ENCODE assay signal across 13 mouse cellular contexts in genomic region chr13:51806220-51806619, GRCm38 (mm10). TPM values are rescaled to one million over a fixed set of nuclear protein-coding genes. Genes with fewer than 3 reads are reported as not detected.
A peak's percentile ranks its signal among the peaks of the same experiment; 100 is the strongest.
DNase-seq lines count a peak whose midpoint lies in the region; ATAC-seq and TF ChIP-seq lines count a peak whose summit lies in the region.
"Had no signal": no experiment of that assay in that cellular context is flagged by ENCODE, and none has a peak within 500 bp of the region (broad histone marks: within the 10 kb centered on the region; RNA-seq: fewer than 3 reads in every experiment).

No protein-coding gene starts in this region.

- no peak overlapping the region for H3K4me3 ChIP-seq in hindbrain, embryonic 14.5 days (replicated peaks; ENCODE audit: low read length)
- H3K4me3 ChIP-seq in hindbrain, embryonic 10.5 days, result no peak overlapping the region
- no peak overlapping the region for H3K4me3 ChIP-seq in CH12.LX (replicated peaks in 1 of 3; ENCODE audit: low read depth in 2 of 3, low read length in 2 of 3, poor library complexity in 1 of 3)
- no peak overlapping the region for H3K4me3 ChIP-seq in kidney, embryonic 16.5 days (ENCODE audit: low read length)
- H3K4me3 ChIP-seq: limb, embryonic 12.5 days; stomach, embryonic 15.5 days had no signal

- H3K36me3 ChIP-seq in hindbrain, embryonic 14.5 days (replicated peaks; ENCODE audit: control insufficient read depth, insufficient read depth), result no peaks in the 10 kb centered on the region
- H3K36me3 ChIP-seq in hindbrain, embryonic 10.5 days, result no peaks in the 10 kb centered on the region
- no peaks in the 10 kb centered on the region for H3K36me3 ChIP-seq in CH12.LX (replicated peaks in 1 of 2; ENCODE audit: control insufficient read depth in 1 of 2, insufficient read depth in 1 of 2, low read length in 1 of 2)
- no peaks in the 10 kb centered on the region for H3K36me3 ChIP-seq in kidney, embryonic 16.5 days (ENCODE audit: insufficient read depth, low read length)
- H3K36me3 ChIP-seq: limb, embryonic 12.5 days; stomach, embryonic 15.5 days had no signal

- 82% methylated on average over 15 of the region's 15 CpGs for WGBS in hindbrain, embryonic 14.5 days
- WGBS in hindbrain, embryonic 10.5 days, result 88% methylated on average over 15 of the region's 15 CpGs
- 84% methylated on average over 15 of the region's 15 CpGs for WGBS in kidney, embryonic 16.5 days

- no peak overlapping the region for H3K4me2 ChIP-seq in hindbrain, embryonic 14.5 days (replicated peaks)
- no peak overlapping the region for H3K4me2 ChIP-seq in CH12.LX (ENCODE audit: insufficient read depth, low read depth, poor library complexity, severe bottlenecking)
- no peak overlapping the region for H3K4me2 ChIP-seq in kidney, embryonic 16.5 days (replicated peaks; ENCODE audit: low read depth, low read length)
- H3K4me2 ChIP-seq: limb, embryonic 12.5 days; stomach, embryonic 15.5 days had no signal

- H3K9me3 ChIP-seq in hindbrain, embryonic 14.5 days (ENCODE audit: control insufficient read depth, low read length), result no peaks in the 10 kb centered on the region
- no peaks in the 10 kb centered on the region for H3K9me3 ChIP-seq in hindbrain, embryonic 10.5 days
- H3K9me3 ChIP-seq in CH12.LX (replicated peaks; ENCODE audit: low read length), result peaks cover 11% of the 10 kb centered on the region
- no peaks in the 10 kb centered on the region for H3K9me3 ChIP-seq in kidney, embryonic 16.5 days (ENCODE audit: low read length)
- H3K9me3 ChIP-seq: limb, embryonic 12.5 days; stomach, embryonic 15.5 days had no signal

- TF ChIP-seq EP300 in CH12.LX (IDR thresholded peaks at IDR 0.05; ENCODE audit: low read length), result no peak

- TF ChIP-seq RAD21 in CH12.LX (IDR thresholded peaks at IDR 0.05; ENCODE audit: low read depth, low read length), result no peak

- H3K27ac ChIP-seq in hindbrain, embryonic 14.5 days, result peak overlapping the region; percentile 43
- H3K27ac ChIP-seq in hindbrain, embryonic 10.5 days, result no peak overlapping the region
- no peak overlapping the region for H3K27ac ChIP-seq in CH12.LX (ENCODE audit: insufficient read depth, low read depth)
- H3K27ac ChIP-seq in kidney, embryonic 16.5 days (ENCODE audit: low read length), result no peak overlapping the region
- H3K27ac ChIP-seq: limb, embryonic 12.5 days; stomach, embryonic 15.5 days had no signal

- no peak overlapping the region for H3K9ac ChIP-seq in hindbrain, embryonic 14.5 days
- H3K9ac ChIP-seq in CH12.LX (ENCODE audit: insufficient read depth, low read depth), result no peak overlapping the region
- H3K9ac ChIP-seq in kidney, embryonic 16.5 days (replicated peaks; ENCODE audit: low read length), result no peak overlapping the region
- H3K9ac ChIP-seq: limb, embryonic 12.5 days; stomach, embryonic 15.5 days had no signal

- in situ Hi-C loops in CH12.LX (cut with MboI; ENCODE audit: low pct_ligation_motif_present, low pct_unique_long_range_greater_than_20kb, low sequenced_read_pairs), result no loop called here

- no peaks in the 10 kb centered on the region for H3K27me3 ChIP-seq in hindbrain, embryonic 14.5 days (ENCODE audit: control insufficient read depth, insufficient read depth, low read length)
- H3K27me3 ChIP-seq in hindbrain, embryonic 10.5 days (ENCODE audit: insufficient read depth, poor library complexity, severe bottlenecking), result 0 out of 2 replicates have a peak, but pooled peaks cover 3% of the 10 kb centered on the region
- H3K27me3 ChIP-seq in CH12.LX (replicated peaks), result no peaks in the 10 kb centered on the region
- no peaks in the 10 kb centered on the region for H3K27me3 ChIP-seq in kidney, embryonic 16.5 days (ENCODE audit: insufficient read depth, low read length)
- H3K27me3 ChIP-seq: limb, embryonic 12.5 days; stomach, embryonic 15.5 days had no signal

- no peak for DNase-seq in hindbrain, embryonic 14.5 days (ENCODE audit: low spot score)
- no peak for DNase-seq in hindbrain, embryonic 10.5 days (ENCODE audit: low spot score)
- DNase-seq in CH12.LX (ENCODE audit: extremely low read depth), result no peak
- DNase-seq in adrenal gland, postnatal 25 days, result peak; percentile 44
- DNase-seq in cerebellum, postnatal 25 days, result peak; percentile 72 to 73
- no peak for DNase-seq in heart, postnatal 25 days (ENCODE audit: low spot score)
- DNase-seq in frontal cortex, postnatal 25 days (ENCODE audit: low spot score in 2 of 2), result no peak
- DNase-seq: heart, adult 18-20 months; right cerebral cortex, adult 18-20 months had no signal

- H3K79me2 ChIP-seq in CH12.LX (replicated peaks; ENCODE audit: control insufficient read depth, extremely low read depth, insufficient read depth, poor library complexity, severe bottlenecking), result no peaks in the 10 kb centered on the region

- intact Hi-C loops in heart, postnatal 25 days (cut with DNase I), result no loop called here

- no peak for TF ChIP-seq CTCF in CH12.LX (conservative IDR thresholded peaks at IDR 0.05 in 1 of 2, IDR thresholded peaks at IDR 0.05 in 1 of 2; ENCODE audit: low read depth in 2 of 2, low read length in 2 of 2)

- dilution Hi-C loops in CH12.LX (cut with MboI; ENCODE audit: extremely low pct_ligation_motif_present, extremely low pct_unique_long_range_greater_than_20kb, low sequenced_read_pairs), result no loop called here

- ATAC-seq in hindbrain, embryonic 14.5 days (ENCODE audit: low FRiP score), result peak; percentile 57
- ATAC-seq in kidney, embryonic 16.5 days (ENCODE audit: low FRiP score, low TSS enrichment), result no peak
- ATAC-seq: lung, postnatal 0 days had no signal

- TF ChIP-seq POLR2A in CH12.LX (IDR thresholded peaks at IDR 0.05; ENCODE audit: low read depth, low read length), result no peak

- peaks cover 7% of the 10 kb centered on the region; the same call in 1 of the 2 replicates for H3K4me1 ChIP-seq in hindbrain, embryonic 14.5 days (replicated peaks; ENCODE audit: control insufficient read depth, insufficient read depth, low read length)
- peaks cover 10% of the 10 kb centered on the region; the same call in 1 of the 2 replicates for H3K4me1 ChIP-seq in hindbrain, embryonic 10.5 days (replicated peaks)
- H3K4me1 ChIP-seq in CH12.LX (ENCODE audit: control insufficient read depth in 1 of 2, insufficient read depth in 2 of 2), result peaks cover 0 to 7% of the 10 kb centered on the region in 2 experiments; a peak in 1 of 4 replicates
- no peaks in the 10 kb centered on the region for H3K4me1 ChIP-seq in kidney, embryonic 16.5 days (ENCODE audit: insufficient read depth, low read length)
- H3K4me1 ChIP-seq: stomach, embryonic 15.5 days had no signal

TF ChIP-seq in CH12.LX, 34 proteins besides CTCF, POLR2A, EP300 and RAD21:
- TF ChIP-seq BHLHE40 (IDR thresholded peaks at IDR 0.05; ENCODE audit: low read depth, low read length) (0 out of 2 replicates have a peak, but pooled peaks have one; percentile 10), POLR2AphosphoS2 (IDR thresholded peaks at IDR 0.05; ENCODE audit: low read depth, low read length) (no peak), MAFK (IDR thresholded peaks at IDR 0.05; ENCODE audit: insufficient replicate concordance, low read length) (no peak), MYC (IDR thresholded peaks at IDR 0.05; ENCODE audit: low read depth, low read length) (no peak), TBP (conservative IDR thresholded peaks at IDR 0.05; ENCODE audit: low read depth, low read length) (no peak), MXI1 (IDR thresholded peaks at IDR 0.05; ENCODE audit: low read depth, low read length) (no peak), ZNF384 (IDR thresholded peaks at IDR 0.05; ENCODE audit: low read depth, low read length) (no peak)

RNA-seq across cellular contexts. Expression of gene Sema4d, which starts 12.7 kb away (rescaled TPM):
- polyA plus RNA-seq in hindbrain, embryonic 14.5 days (2014; fragmentation: Nextera tagmentation; extraction: Ambion mirVana), result 16.2 and 17.8 TPM in 2 replicates
- 5.9 and 7.5 TPM in 2 replicates for polyA plus RNA-seq in hindbrain, embryonic 10.5 days (2016; fragmentation: Nextera tagmentation; extraction: Ambion mirVana)
- total RNA-seq in CH12.LX (2012; rRNA removed) (16.7 and 17.8 TPM in 2 replicates), CH12.LX (2014; rRNA removed) (9.8 and 12.8 TPM in 2 replicates)
- 57.6 and 67.1 TPM in 2 replicates for polyA plus RNA-seq in CH12.LX (2012; ENCODE audit: insufficient read length, low read depth)
- total RNA-seq in adrenal gland, postnatal 25 days (2021), result 15.4 and 22.0 TPM in 2 replicates
- 28.8 and 29.0 TPM in 2 replicates for polyA plus RNA-seq in kidney, embryonic 16.5 days (2015; fragmentation: Nextera tagmentation; extraction: Ambion mirVana)
- total RNA-seq in heart, postnatal 25 days (2021), result 10 to 100 TPM; 61.6 to 70.0 TPM

RNA-seq across cellular contexts. Expression of gene Gadd45g, which starts 40.3 kb away (rescaled TPM):
- polyA plus RNA-seq in hindbrain, embryonic 14.5 days (2014; fragmentation: Nextera tagmentation; extraction: Ambion mirVana), result 38.4 and 43.6 TPM in 2 replicates
- polyA plus RNA-seq in hindbrain, embryonic 10.5 days (2016; fragmentation: Nextera tagmentation; extraction: Ambion mirVana), result 184 and 214 TPM in 2 replicates
- 1.2 and 2.7 TPM in 2 replicates for total RNA-seq in CH12.LX (2012; rRNA removed)
- total RNA-seq in CH12.LX (2014; rRNA removed), result 2.5 and 3.1 TPM in 2 replicates
- 2.9 and 3.6 TPM in 2 replicates for polyA plus RNA-seq in CH12.LX (2012; ENCODE audit: insufficient read length, low read depth)
- 15.2 and 29.0 TPM in 2 replicates for total RNA-seq in adrenal gland, postnatal 25 days (2021)
- polyA plus RNA-seq in kidney, embryonic 16.5 days (2015; fragmentation: Nextera tagmentation; extraction: Ambion mirVana), result 45.8 and 48.5 TPM in 2 replicates
- total RNA-seq in heart, postnatal 25 days (2021), result 10 to 100 TPM; 11.6 to 21.6 TPM

Comparison
In these comparisons a context has a peak if more than half of its experiments do, and no peak if none do; other contexts are left out.
1. DNase-seq: peak in adrenal gland, postnatal 25 days (single experiment) and cerebellum, postnatal 25 days (2 of 2); none in hindbrain, embryonic 14.5 days (single experiment), hindbrain, embryonic 10.5 days (single experiment), CH12.LX (single experiment), heart, postnatal 25 days (single experiment) and frontal cortex, postnatal 25 days (0 of 2).